Mouse (Mus musculus) telencephalon, adult 2 months (tissue): ENCODE measurements around the gene Lztfl1.
"Not testable (repeated sequence)": the region's sequence is repeated elsewhere in the genome, so short reads cannot be mapped to it uniquely, and the experiment has no call there.

ENCODE experiments used
- DNase-seq: peaks from one replicate; pipeline ENCODE4 v3.0.0-alpha.2; 2011; ENCODE audit warnings: low read depth, low spot score

The Lztfl1 gene

GRCm38 (mm10) chr9:123679198-123679597 is 38.3 kb downstream of the Lztfl1 start:
- DNase-seq = no peak

GRCm38 (mm10) chr9:123678327-123679105 is 39.0 kb downstream of the Lztfl1 start, which contains the start of the genes Ccr9 and Slc6a20a:
Gene Ccr9 (plus strand): TSS chr9:123678439.
Gene Slc6a20a (minus strand): TSS chr9:123678885.
- DNase-seq = no peak

GRCm38 (mm10) chr9:123665645-123666044 is 51.9 kb downstream of the Lztfl1 start:
- peak; percentile 13 for DNase-seq

GRCm38 (mm10) chr9:123659986-123660676 is 57.4 kb downstream of the Lztfl1 start:
- DNase-seq = not testable (repeated sequence)

GRCm38 (mm10) chr9:123658981-123659380 is 58.5 kb downstream of the Lztfl1 start:
- no peak for DNase-seq

GRCm38 (mm10) chr9:123657457-123657856 is 60.0 kb downstream of the Lztfl1 start:
- DNase-seq = no peak

GRCm38 (mm10) chr9:123651369-123651768 is 66.1 kb downstream of the Lztfl1 start:
- DNase-seq = no peak

GRCm38 (mm10) chr9:123649785-123650511 is 67.5 kb downstream of the Lztfl1 start:
- no peak for DNase-seq
